In genomic region chr1:183147438-183147841, GRCm38 (mm10) we compare ENCODE assay signal across 9 mouse cellular contexts.
DNase-seq lines count a peak whose midpoint lies in the region; ATAC-seq and TF ChIP-seq lines count a peak whose summit lies in the region.
"Had no signal": no experiment of that assay in that cellular context is flagged by ENCODE, and none has a peak within 500 bp of the region (broad histone marks: within the 10 kb centered on the region; RNA-seq: fewer than 3 reads in every experiment).

No protein-coding gene starts in this region.

- ATAC-seq in forebrain, embryonic 12.5 days (ENCODE audit: low FRiP score) = peak; percentile 88
- peak; percentile 89 for ATAC-seq in heart, embryonic 16.5 days (replicated peaks; ENCODE audit: extremely low read depth, insufficient read depth, low FRiP score)
- peak; percentile 89 for ATAC-seq in kidney, embryonic 14.5 days (ENCODE audit: low FRiP score, low TSS enrichment)
- ATAC-seq: Patski had no signal

- 14% methylated on average over 5 of the region's 5 CpGs for WGBS in thymus, adult 2 months
- WGBS in forebrain, embryonic 12.5 days = 21% methylated on average over 5 of the region's 5 CpGs
- WGBS in heart, embryonic 16.5 days = 15% methylated on average over 5 of the region's 5 CpGs
- WGBS in kidney, embryonic 14.5 days = 3% methylated on average over 5 of the region's 5 CpGs

- TF ChIP-seq POLR2A in thymus, adult 2 months (IDR thresholded peaks at IDR 0.05; ENCODE audit: control insufficient read depth, extremely low read depth, insufficient read depth, low read length, poor library complexity) = no peak

- H3K36me3 ChIP-seq in thymus, adult 2 months (ENCODE audit: control insufficient read depth, insufficient read depth, low read length) = no peaks in the 10 kb centered on the region
- no peaks in the 10 kb centered on the region for H3K36me3 ChIP-seq in forebrain, embryonic 12.5 days (replicated peaks)
- no peaks in the 10 kb centered on the region for H3K36me3 ChIP-seq in heart, embryonic 16.5 days (ENCODE audit: control insufficient read depth, insufficient read depth)
- no peaks in the 10 kb centered on the region for H3K36me3 ChIP-seq in kidney, embryonic 14.5 days (ENCODE audit: control insufficient read depth, insufficient read depth, low read length)

- peak; percentile 28 for DNase-seq in thymus, postnatal 25 days
- DNase-seq in thymus, adult 2 months = no peak
- peak; percentile 77 for DNase-seq in lung, postnatal 10 days
- DNase-seq in ovary, postnatal 36 days (ENCODE audit: low spot score) = peak; percentile 37
- DNase-seq in spleen, adult 12 weeks (ENCODE audit: low spot score) = no peak

- H3K4me2 ChIP-seq in forebrain, embryonic 12.5 days = no peak overlapping the region; the same call in 1 of the 2 replicates
- peak overlapping the region; percentile 46 for H3K4me2 ChIP-seq in heart, embryonic 16.5 days (ENCODE audit: low read depth, low read length)
- H3K4me2 ChIP-seq in kidney, embryonic 14.5 days (replicated peaks; ENCODE audit: low read depth, low read length) = peak overlapping the region; percentile 37

- no peak overlapping the region for H3K4me3 ChIP-seq in thymus, adult 2 months (ENCODE audit: control insufficient read depth, insufficient read depth, low read length)
- H3K4me3 ChIP-seq in forebrain, embryonic 12.5 days (replicated peaks) = no peak overlapping the region
- H3K4me3 ChIP-seq in heart, embryonic 16.5 days (ENCODE audit: low read length) = no peak overlapping the region
- H3K4me3 ChIP-seq in kidney, embryonic 14.5 days (ENCODE audit: low read length) = peak overlapping the region; percentile 33; the same call in 1 of the 2 replicates

- no peak overlapping the region for H3K27ac ChIP-seq in thymus, adult 2 months (ENCODE audit: control insufficient read depth, insufficient read depth, low read length)
- H3K27ac ChIP-seq in forebrain, embryonic 12.5 days = no peak overlapping the region
- no peak overlapping the region for H3K27ac ChIP-seq in heart, embryonic 16.5 days (ENCODE audit: low read length)
- peak overlapping the region; percentile 73; the same call in 1 of the 2 replicates for H3K27ac ChIP-seq in kidney, embryonic 14.5 days (ENCODE audit: low read depth, low read length)

- TF ChIP-seq CTCF in thymus, adult 2 months (IDR thresholded peaks at IDR 0.05; ENCODE audit: borderline replicate concordance, control insufficient read depth, extremely low read depth, insufficient read depth, low read length, poor library complexity) = no peak

- H3K27me3 ChIP-seq in thymus, adult 2 months (ENCODE audit: control insufficient read depth, insufficient read depth, low read length) = no peaks in the 10 kb centered on the region
- no peaks in the 10 kb centered on the region for H3K27me3 ChIP-seq in forebrain, embryonic 12.5 days
- H3K27me3 ChIP-seq in heart, embryonic 16.5 days (ENCODE audit: control insufficient read depth, insufficient read depth, low read length) = no peaks in the 10 kb centered on the region
- no peaks in the 10 kb centered on the region for H3K27me3 ChIP-seq in kidney, embryonic 14.5 days (ENCODE audit: control insufficient read depth, insufficient read depth, low read length)
- H3K27me3 ChIP-seq: Patski had no signal

- no peak overlapping the region for H3K9ac ChIP-seq in forebrain, embryonic 12.5 days
- no peak overlapping the region; the same call in 1 of the 2 replicates for H3K9ac ChIP-seq in heart, embryonic 16.5 days (ENCODE audit: low read length)
- H3K9ac ChIP-seq in kidney, embryonic 14.5 days (ENCODE audit: low read depth, low read length) = no peak overlapping the region; the same call in 1 of the 2 replicates

- H3K4me1 ChIP-seq in thymus, adult 2 months (replicated peaks; ENCODE audit: control insufficient read depth, insufficient read depth, low read length) = peaks cover 18% of the 10 kb centered on the region
- H3K4me1 ChIP-seq in forebrain, embryonic 12.5 days = peaks cover 47% of the 10 kb centered on the region
- peaks cover 29% of the 10 kb centered on the region for H3K4me1 ChIP-seq in heart, embryonic 16.5 days (ENCODE audit: control insufficient read depth, insufficient read depth, low read length)
- H3K4me1 ChIP-seq in kidney, embryonic 14.5 days (ENCODE audit: control insufficient read depth, insufficient read depth, low read length) = peaks cover 51% of the 10 kb centered on the region

- no peaks in the 10 kb centered on the region for H3K9me3 ChIP-seq in forebrain, embryonic 12.5 days
- no peaks in the 10 kb centered on the region for H3K9me3 ChIP-seq in heart, embryonic 16.5 days (replicated peaks; ENCODE audit: control insufficient read depth, low read length)
- no peaks in the 10 kb centered on the region for H3K9me3 ChIP-seq in kidney, embryonic 14.5 days (ENCODE audit: control insufficient read depth, low read length)

Comparison
In these comparisons a context has a peak if more than half of its experiments do, and no peak if none do; other contexts are left out.
1. DNase-seq: peak in thymus, postnatal 25 days (single experiment), lung, postnatal 10 days (single experiment) and ovary, postnatal 36 days (single experiment); none in thymus, adult 2 months (single experiment) and spleen, adult 12 weeks (single experiment).
2. Peak in every context shown above with its lines, with median percentiles within 50 percentile points of each other: ATAC-seq.